Mouse (Mus musculus): ENCODE measurements around the gene Iqgap2.

The Iqgap2 gene

DNA sequence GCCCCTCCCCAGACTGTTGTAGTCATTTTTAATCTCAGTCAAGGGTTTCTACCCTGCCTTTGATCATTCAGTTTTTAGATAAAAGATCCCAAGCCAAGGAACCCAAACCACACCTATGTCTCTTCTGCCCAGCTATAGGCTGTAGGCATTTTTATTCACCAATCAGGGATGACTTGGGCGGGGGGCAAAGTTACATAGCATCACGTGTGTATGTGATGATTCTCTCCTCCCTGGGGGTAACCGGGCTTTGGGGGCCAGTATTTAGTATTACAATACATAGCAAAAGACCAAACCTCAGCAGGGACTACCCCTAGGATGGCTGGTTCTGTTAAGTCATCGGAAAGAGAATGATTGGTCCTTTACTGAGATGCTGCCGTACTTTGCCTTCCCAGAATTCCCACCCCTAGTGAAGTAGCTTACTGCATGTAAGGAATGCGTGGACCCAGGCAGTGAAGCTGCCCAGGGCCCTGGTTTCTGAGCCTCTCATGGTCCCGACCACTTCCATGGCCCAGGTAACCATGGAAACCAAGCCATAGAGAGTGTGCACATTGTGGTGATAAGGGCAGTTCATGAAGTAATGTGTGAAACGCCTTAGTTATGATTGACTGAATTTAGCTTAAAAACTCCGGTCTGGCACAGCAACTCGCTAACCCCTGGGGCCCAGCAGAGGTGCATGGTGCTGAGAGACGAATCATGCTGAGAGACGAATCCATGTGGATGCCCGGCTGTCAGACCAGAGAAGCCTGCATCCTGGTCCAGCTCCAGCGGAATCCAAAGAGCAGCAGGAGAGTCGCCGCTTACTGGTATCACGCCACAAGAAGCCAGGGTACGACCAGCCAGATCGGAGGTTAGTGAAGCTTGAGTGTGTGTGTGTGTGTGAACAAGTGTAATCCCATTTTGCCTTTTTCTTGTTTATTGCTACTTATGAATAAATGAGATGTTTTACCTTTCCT is 308.2 kb downstream of the Iqgap2 start:
- DNase-seq (ENCODE audit: low spot score) = peak; percentile 26

- DNase-seq (ENCODE audit: low spot score) = no peak
These were observed 309.9 kb downstream of the Iqgap2 start for GRCm38 (mm10) chr13:95581850-95582249.

GRCm38 (mm10) chr13:95578016-95578697 is 313.6 kb downstream of the Iqgap2 start:
- DNase-seq (ENCODE audit: low spot score) = no peak
